Mouse (Mus musculus) olfactory bulb, adult 2 months (tissue): ENCODE measurements around the gene Slc38a4.

Experiments used
- CTCF ChIP-seq: fragments of 200-500 bp; IDR thresholded peaks from 2 replicates; pipeline ENCODE4 v1.5.1; 2012; ENCODE audit warnings: low read depth, mild to moderate bottlenecking, low read length, moderate library complexity; ENCODE audit not compliant: insufficient read depth
- POLR2A ChIP-seq: fragments of 200-500 bp; IDR thresholded peaks from 2 replicates; pipeline ENCODE4 v1.6.1; 2012; ENCODE audit warnings: mild to moderate bottlenecking, low read depth, low read length, moderate library complexity; ENCODE audit not compliant: insufficient read depth

DNA sequence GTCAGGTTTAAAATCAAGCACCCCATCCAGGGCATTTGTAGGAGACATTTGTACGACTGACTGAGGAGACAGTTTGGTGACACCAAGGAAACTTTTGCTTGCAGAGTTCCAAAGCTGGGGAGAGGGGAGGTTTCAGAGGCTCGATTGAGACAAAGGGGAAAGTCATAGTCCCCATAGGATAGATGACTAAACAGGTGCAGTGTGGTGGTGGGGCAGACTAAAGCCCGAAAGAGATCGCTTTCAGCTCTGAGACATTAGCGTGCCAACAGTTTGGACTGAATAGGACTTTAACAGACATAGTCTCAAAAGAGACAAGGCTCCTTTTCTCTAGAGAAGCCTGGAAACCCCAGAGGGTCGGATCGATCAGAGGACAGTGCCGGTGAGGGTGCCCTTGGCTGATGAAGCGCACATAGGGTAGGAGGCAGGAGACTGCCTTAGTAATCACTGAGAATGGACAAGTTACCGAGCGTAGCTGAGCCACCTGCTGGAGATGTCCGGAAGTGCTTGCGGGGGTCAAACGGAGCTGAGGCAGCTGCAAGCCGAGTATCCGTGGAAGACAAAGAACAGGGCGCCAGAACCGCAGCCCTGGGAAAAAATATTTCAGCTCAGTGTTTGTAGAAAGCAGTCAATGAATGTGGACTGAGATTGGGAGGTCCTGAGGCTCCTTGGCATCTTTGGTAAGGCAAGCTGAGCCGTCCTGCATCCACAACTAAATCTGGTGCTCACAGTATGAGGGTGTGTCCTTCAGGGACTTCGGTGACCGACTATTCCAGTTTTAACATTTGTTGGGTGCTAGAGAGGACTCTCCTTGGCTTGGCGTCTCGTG lies 102.4 kb downstream of the Slc38a4 start:
- TF ChIP-seq CTCF: peak; percentile 81; the same call in 1 of the 2 replicates
- TF ChIP-seq POLR2A: no peak
